Mouse (Mus musculus): ENCODE measurements at regions not wholly inside any gene's neighbourhood (a gene's known extent, or its start where the extent isn't known, plus 50 kb on each side); places are given as distances from the start of the nearest gene placed in this dataset.

DNA sequence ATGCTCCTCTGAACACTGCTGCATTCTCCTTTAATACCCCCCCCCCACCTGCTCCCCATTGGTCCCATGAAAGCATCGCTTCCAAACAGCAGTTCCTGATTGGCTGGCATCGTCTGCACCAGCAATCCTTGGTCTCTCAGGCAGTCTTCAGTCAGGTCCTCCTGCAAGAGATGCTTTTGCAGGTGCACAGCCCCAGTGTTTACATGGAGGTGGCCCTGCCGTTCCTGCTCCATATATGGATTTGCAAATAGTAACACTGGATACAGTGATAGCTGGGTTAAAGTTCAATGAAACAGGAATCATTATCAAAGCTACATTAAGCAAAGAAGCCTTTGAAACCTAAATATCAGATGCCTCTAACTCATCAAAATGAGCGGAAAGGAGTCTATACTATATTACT, 170.1 kb upstream of the Fat1 start:
- DNase-seq (ENCODE audit: low spot score in 2 of 2) = no peak

DNA sequence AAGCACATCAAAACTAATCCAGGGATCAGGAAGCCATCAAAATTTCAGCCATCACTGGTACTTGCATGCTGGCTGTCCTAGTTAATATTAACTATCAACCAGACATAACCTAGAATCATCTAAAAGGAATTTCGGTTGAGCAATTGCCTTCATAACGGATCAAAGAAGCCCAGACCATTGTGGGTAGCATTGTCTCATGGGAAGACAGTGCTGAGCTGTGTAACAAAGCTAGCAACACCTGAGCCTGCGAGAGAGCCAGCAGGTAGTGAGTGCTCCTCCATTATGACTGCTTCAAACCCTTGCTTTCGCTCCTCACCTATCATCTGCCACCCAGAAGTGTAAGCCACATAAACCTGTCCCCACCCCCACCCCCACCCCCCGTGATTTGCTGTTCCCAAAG, 169.6 kb upstream of the Fat1 start:
- no peak for DNase-seq (ENCODE audit: low spot score in 2 of 2)

DNA sequence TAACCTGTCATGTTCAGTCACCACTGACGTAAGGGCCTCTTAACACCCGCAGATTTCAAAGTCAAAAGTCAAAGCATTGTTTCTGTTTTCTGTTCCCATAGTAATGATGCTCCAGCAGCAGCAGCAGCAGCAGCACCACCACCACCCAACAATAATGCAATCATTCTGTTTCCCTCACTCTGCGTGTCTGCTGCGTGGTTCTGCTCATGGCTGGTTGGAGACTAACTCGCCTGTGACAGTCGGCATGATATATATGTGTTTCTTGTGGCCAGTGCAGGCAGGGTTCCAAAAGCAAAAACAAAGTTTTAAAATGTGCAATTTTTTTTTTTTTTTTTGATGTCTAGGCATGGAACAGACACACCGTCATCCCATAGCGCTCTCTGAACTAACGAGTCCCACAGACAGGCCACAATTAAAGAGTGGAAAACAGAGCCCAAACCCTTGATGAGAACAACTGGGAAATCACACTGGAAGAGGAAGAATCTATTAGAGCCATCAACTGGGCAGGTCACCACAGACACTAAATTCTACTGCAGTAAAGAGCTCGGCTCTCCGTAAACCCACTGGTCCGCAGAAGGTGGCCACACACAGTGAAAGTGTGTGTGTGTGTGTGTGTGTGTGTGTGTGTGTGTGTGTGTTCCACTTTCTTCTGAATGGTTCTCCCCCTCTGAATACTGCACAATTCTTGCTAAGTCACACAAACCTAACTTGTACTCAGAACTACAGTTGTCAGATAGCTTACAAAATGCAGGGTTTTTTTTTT, 169.0 kb upstream of the Fat1 start:
- no peak for DNase-seq (ENCODE audit: low spot score in 2 of 2)

DNA sequence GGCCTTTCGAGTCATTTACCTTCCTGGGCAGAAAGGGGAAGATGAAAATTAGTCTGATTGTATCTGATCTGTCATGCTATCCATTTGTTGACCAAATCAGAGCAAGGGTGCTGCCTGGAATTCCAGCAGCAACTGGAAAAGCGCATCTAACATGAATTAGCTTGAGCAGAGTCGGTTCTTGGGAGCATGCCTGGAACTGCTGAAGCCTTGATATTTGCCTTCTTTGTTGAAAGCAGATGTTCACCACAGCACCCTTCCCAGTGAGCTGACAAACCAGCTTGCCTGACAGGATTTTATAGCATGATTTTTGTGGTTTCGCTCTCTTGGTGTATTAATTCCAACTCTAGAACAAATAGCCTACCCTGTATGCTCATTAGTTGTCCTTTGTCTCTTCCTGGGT, 168.0 kb upstream of the Fat1 start:
- DNase-seq (ENCODE audit: low spot score in 2 of 2) = no peak

DNA sequence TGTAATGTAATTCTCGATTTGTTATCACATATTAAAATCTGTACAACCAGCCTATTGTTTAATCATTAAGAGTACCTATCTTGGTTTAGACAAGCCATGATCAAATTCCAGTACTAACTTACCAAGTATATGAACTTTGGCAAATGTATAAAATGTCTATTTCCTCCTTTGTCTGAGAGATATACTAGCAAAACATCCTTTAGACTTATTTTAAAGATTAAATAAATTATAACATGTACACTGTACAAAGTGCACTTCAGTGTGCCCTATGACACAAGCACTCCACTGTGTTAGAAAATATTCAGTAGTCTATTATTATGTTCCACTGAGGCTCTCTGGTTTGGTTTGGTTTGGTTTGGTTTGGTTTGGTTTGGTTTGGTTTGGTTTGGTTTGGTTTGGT, 156.0 kb upstream of the Fat1 start:
- no peak for DNase-seq (ENCODE audit: low spot score in 2 of 2)

DNA sequence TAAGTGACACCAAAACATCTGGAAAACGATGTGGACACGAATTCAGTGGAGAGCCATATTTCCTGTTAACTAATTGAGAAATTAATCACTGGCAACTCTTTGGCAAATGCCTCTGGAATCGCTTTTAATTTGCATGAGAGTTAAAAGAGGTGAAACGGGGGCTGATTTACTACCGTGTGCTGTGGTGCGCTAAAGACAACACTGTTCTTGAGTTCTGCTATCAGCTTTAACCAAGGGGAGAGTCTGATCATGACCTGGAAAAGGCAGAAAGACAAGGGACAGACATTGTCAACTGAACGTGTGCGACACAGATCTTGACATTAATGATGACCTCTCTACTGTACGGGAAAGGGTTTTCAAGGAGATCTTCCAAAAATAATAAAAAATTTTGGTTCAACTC, 152.8 kb upstream of the Fat1 start:
- DNase-seq (ENCODE audit: low spot score in 2 of 2) = no peak

DNA sequence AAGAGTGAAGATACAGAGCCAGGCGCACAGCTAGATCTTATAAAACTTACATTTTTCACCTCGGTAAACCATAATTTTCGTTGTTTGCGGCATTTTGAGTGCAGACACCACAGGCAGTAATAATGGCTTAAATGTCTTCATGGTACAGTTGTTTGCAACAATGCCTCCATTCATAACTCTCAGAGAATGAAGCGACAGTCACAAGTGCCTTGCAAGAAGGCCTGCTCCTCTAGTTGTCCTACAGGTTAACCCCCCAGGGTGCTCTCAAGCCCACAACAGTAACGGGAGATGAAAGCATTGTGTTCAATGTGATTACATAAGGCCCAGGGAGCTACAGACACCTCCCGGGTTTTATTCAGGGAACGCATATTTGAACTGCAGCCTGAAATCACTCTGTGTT, 150.1 kb upstream of the Fat1 start:
- no peak for DNase-seq (ENCODE audit: low spot score in 2 of 2)

DNA sequence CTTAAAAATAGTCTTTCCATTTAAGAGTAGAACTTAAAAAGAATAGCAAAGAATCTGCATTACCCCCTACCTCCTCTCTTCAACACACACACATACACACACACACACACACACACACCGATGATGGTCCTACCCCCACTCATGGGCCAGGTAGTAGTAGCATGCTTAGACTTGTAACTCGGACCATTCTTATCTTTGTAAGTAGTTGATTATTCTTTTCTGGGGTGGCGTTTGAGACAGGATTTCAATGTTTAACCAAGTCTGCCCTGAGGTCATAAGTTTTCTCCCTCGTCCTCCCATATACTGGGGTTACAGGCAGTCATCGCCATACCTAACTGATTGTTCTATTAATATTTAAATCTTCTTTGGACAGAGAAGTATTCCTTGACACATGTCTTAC, 148.5 kb upstream of the Fat1 start:
- no peak for DNase-seq (ENCODE audit: low spot score in 2 of 2)

DNA sequence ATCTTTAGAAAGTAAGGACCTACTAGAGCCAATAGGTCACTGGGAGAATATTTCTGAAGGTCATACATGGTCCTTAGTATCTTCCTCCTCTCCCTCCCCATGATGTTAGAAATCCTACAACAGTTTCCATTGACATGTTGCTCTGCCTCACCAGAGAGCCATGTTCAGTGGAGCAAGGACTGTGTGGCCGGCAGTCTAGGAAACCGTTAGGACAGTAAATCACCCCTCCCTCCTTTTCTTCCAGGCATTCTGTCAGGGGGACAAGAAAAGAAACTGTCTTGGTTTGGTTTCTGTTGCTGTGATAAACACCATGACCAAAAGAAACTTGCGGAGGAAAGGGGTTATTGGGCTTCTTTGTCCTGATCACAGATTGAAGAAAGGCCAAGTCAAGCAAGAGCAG, 147.0 kb upstream of the Fat1 start:
- no peak for DNase-seq (ENCODE audit: low spot score in 2 of 2)

DNA sequence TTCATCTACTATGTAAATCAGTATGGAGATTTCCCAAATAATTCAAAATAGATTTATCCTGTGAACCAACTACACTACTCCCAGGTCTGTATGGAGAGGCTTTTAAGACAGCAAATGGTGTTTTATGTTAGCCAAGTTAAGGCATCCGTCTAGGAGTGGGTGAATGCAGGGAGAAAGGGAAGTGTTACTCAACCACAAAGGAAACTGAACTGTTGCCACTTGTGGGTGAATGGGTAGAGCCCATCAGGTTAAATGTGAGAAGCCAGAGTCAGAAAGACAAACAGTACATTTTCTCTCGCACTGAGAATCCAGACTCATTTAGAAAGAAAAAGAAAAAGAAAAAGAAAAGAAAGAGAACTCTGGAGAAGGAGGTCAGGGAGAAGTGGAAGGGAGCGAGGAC, 135.7 kb upstream of the Fat1 start:
- no peak for DNase-seq (ENCODE audit: low spot score in 2 of 2)

DNA sequence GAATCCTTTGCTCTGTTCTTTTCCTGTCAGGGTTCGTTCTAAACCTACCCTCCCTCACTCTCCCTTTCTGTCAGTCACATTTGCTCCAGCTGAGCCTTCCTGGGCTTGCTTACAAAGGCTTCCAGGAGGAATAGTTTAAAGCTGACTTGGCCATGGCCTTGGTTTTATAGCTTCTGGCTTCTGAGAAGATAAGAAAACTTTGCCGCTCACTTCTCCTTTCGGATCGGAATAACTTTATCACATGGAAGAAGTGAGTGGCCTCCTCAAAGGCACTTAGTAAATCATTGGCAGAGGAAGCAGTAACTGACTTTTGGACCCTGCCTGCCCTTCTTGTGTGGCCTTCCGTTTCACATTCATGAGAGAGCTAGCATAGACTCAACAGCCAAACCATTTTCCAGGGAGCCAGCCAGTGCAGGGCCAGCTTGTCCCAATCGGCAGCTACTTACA, 134.4 kb upstream of the Fat1 start:
- no peak for DNase-seq (ENCODE audit: low spot score in 2 of 2)

DNA sequence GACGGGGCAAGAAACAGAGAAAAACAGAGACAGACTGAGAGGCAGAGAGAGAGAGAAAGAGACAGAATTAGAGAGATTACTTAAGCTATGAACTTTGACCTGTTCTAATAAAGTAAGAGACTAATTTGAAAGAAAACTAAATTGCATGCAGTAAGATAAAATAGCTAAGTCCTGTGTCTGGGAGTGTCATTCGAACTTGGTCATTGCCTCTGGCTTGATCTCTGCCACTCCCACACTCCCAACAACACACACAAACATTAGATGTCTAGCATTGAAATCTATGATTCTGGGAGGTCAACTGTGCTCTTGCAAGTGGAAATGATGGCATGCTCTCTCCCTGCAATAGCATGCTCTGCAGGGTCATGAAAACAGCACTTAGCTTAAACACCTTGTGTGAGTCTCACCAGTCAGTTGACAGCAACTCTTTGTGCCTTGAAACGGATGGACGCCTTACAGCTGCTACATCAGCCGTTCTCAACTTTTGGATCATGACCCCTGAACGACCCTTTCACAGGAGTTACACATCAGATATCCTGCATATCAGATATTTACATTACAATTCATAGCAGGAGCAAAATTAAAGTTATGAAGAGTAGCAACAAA, 133.5 kb upstream of the Fat1 start:
- DNase-seq (ENCODE audit: low spot score in 2 of 2) = no peak

DNA sequence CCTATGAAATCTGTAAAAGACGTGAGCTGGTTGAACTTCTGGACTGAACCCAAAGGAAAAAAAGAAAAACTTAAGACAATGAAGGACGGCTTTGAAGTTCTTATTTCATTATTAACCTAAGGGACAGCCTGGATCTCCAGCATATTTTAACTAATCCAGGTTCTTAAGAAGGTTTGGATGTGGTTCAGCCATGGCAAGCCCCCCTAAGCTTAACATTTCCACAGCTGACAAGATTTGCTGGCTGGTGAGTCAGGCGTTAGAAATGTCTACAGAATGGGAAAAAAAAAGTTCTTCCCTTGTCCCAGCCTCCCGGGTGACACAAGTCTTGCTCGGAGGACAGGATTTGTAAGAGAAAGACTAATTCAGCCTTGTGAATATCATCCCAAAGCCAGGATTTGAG, 132.9 kb upstream of the Fat1 start:
- DNase-seq (ENCODE audit: low spot score in 2 of 2) = no peak

DNA sequence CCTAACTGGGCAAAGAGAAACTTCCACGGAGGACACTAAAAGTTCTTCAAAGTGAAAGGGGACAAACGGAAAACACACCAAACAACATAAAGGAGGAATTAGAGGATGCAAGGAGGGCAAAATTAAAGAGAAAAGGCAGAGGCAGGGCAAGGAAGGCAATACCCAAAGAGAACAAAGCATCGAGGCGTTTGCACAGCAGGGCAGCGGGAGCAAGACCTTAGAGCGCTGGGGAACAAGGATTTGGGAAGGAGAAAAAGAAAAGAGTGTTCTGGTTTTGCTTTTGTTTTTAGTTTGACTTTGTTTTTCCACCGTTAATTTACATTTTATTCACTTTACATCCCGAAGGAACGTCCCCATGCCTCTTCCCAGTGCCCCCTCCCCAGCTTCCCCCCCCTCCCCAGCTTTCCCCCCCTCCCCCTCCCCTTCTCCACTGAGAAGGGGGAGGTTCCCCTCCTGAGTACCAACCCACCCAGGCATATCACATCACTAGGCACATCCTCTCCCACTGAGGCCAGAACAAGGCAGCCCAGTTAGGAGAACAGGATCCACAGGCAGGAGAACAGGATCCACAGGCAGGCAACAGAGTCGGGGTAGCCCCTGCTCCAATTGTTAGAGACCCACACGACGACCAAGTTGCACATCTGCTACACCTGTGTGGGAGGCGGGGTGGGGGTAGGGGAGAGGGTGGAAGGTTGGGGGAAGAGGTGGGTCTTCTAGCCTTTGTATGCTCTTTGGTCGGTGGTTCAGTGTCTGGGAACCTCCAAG, 130.7 kb upstream of the Fat1 start:
- no peak for DNase-seq (ENCODE audit: low spot score in 2 of 2)

DNA sequence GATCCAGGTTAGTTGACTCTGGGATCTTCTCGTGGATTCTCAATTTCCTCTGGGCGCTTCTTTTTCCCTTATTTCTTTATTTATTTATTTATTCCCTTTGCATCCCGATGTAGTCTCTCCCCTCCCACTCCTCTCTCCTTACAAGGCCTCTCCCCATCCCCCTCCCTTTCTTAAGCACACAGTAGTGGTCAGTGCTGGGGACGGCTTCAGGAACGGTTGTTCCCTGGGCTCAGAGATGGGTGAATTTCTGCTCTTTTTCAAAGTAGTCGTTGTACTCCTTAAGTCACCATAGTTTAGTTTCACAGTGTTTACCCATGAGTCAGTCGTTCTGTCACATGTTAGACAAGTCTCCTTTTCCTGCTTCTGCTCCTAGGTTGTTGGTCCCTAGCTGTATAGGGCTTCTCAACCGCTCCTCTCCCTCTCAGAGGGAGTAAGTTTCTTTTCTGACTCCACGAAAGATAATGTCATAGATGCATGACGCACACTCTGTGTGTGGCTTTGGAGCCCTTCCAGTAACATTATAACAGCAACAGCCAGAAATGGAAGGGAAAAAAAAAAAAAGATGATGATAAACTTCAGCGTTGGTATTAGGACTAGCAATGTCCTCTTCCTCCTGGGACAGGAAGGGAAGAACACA, 129.9 kb upstream of the Fat1 start:
- no peak for DNase-seq (ENCODE audit: low spot score in 2 of 2)

DNA sequence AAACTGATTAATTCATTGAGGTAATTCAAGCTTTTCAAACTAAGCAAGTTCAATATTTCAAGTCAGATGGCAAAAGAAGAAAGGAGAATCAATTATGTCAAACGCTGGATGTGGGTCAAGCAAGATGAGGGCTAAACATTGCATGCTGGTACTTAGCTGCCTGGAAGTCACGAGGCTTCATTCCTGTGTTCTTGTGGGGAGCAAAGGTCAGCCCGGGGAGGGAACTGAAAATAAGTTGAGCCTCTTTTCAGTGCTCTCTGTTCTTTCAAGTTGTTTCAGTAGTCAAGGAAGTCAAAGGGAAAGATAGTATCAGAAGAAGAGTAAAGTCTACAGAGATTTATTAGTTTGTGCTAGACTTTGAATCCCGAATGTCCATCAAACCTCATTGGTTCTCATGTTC, 122.9 kb upstream of the Fat1 start:
- DNase-seq (ENCODE audit: low spot score in 2 of 2) = no peak

DNA sequence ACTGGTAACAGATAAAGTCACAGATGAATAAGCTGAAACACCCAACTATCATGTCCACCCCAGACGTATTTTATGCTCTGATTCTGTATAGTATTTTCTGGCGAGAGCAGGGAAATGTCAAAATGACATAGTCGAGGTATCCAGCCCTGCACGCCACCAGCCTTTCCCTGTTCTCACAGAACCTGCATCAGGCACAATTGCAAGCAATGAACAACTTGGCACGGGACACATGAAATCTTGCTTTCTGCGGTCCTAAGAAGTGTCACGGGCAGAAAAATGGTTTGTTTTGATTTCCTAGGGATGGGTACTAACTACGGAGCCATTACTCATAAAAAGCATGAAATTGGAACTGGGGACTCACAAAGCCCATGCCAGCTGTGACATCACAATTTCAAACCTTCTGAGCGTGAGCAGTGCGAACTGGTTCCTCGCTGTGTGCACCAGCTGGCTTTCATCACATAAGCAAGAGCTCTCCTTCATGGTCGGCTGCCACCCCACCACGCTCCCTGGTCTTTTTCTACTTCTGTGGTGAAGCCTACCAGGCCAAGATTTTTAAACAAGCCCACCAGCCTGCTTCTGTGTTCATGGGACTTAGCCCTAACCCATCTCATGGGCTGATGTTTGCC, 117.6 kb upstream of the Fat1 start:
- no peak for DNase-seq (ENCODE audit: low spot score in 2 of 2)

DNA sequence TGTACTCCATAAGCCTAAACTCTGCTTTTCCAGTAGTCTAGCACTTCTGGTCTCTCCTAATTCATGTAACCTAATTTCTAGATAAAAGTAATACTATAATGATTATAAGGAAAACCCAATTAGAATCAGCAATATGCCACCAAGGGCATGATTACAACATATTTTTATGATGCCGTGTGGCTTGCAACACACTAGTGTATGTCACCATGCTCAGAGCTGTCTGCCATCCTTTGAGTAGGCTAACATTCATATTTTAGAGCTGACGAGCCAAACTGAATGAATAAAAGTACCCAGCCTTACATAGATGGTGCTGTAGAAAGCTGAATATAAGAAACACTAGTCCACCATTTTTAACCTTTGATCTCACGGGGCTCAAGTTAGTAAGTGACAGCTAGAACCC, 116.0 kb upstream of the Fat1 start:
- DNase-seq (ENCODE audit: low spot score in 2 of 2) = no peak

DNA sequence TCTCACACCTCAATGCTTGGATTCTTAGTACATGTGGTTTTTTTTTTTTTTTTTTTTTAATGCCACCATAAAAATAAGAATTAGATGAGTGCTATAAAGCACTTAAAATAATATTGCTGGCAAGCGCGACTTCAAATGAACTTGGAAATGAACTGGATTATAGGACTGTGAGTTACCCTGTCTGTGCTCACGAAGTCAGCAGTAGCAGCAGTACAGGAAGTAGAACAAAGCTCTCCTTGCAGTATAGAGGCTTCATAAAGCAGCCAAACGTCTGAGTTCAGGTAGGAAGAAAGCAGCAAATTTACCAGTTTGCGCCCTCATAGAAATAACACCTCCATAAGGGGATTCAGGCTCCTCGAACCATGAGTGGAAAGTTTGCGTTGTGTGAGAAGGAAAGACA, 115.6 kb upstream of the Fat1 start:
- no peak for DNase-seq (ENCODE audit: low spot score in 2 of 2)

DNA sequence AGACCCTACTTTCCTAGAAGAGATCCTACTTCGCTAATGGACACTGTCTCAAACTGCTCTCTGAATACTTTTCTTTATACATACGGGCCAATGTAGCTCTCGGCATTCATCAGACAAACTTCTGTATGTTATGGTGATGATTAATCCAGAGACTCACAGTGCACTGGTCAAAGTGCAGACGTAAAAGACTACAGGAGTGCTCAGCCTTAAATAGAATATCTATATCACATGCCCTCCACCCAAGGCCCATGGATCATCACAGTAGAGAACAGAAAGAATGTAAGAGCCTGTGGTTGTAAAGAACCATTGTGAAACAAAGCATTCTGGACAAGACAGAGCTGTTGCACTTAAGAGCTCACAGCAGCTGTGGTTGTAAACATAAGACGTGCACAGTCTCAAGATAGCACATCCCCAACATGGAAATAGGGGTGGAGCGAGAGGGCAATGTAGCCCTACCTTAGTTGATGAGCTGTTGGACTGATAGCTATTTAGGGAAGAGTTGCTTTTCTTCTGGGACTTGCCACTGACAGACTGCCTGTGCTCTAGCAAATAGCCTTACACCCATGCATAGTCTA, 110.0 kb upstream of the Fat1 start:
- no peak for DNase-seq (ENCODE audit: low spot score in 2 of 2)

DNA sequence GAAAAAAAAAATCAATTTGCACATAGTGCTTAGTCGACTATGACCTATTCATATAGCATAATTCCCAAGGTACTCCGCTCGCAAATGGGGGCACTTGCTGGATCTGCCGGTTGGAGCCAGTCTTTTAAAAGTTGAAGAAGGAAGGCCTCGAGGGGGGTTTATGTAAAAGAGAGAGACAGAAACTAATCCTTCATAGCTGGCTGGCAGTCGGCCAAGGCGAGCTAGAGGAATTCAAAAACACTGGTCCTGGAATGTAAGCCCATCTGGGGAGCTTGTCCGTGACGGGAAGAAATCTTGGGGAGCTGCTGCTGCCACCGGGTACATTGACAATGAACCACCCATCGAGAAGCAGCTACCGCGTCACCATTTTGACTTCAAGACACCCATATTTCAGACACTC, 108.3 kb upstream of the Fat1 start:
- peak; percentile 2 to 26 for DNase-seq (ENCODE audit: low spot score in 2 of 2)

DNA sequence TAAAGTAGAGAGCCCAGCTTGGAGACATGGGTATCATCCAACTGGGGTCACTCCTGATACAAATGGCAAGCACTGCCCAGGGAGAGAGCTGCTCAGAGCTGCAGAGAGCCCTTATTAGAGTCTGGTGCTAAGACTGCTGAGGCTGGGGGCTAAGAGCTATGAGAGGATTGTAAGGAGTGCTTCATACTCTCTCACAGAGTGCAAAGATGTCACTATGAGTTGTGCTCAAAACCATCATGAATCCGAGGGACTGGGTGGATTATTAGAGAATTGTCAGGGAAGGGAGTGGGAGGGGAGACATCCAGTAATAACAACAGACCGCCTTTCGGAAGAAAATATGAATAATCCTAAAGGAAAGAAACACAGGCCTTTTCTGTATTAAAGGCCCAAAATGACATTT, 107.2 kb upstream of the Fat1 start:
- no peak for DNase-seq (ENCODE audit: low spot score in 2 of 2)

All from right cerebral cortex, postnatal 36 days (tissue).